Mouse (Mus musculus) lung, postnatal 0 days (tissue): Measurements from ENCODE around the gene Bag5. TPM values are rescaled to one million over a fixed set of nuclear protein-coding genes. Genes with fewer than 3 reads are reported as not detected.

ENCODE experiments used
- ATAC-seq: fragments of 200-750 bp; cut with Nextera tagmentation; 2 replicates; pipeline ENCODE4 v1.8.0; 2017; ENCODE audit warnings: moderate library complexity
- DNase-seq: peaks from one replicate; pipeline ENCODE4 v3.0.0-alpha.2; 2016; ENCODE audit warnings: low spot score
- H3K27ac ChIP-seq: fragments of 300-500 bp; sonication (generic); 2 replicates; pipeline ENCODE4 v1.5.1; 2014; ENCODE audit warnings: antibody characterized with exemption, mild to moderate bottlenecking, low read length, mixed read lengths
- H3K27me3 ChIP-seq: fragments of 300-500 bp; sonication (generic); replicated peaks from 2 replicates; pipeline ENCODE4 v1.6.1; 2014; ENCODE audit warnings: low read length, mixed read lengths; ENCODE audit not compliant: insufficient read depth
- H3K36me3 ChIP-seq: fragments of 300-500 bp; sonication (generic); 2 replicates; pipeline ENCODE4 v1.6.1; 2014; ENCODE audit warnings: low read length, mixed read lengths; ENCODE audit not compliant: insufficient read depth
- H3K4me1 ChIP-seq: fragments of 300-500 bp; sonication (generic); 2 replicates; pipeline ENCODE4 v1.6.1; 2014; ENCODE audit warnings: antibody characterized with exemption, low read depth, low read length, mixed read lengths; ENCODE audit not compliant: insufficient read depth
- H3K4me2 ChIP-seq: fragments of 300-500 bp; sonication (generic); replicated peaks from 2 replicates; pipeline ENCODE4 v1.6.1; 2014; ENCODE audit warnings: low read depth, mild to moderate bottlenecking, low read length, moderate library complexity, mixed read lengths
- H3K4me3 ChIP-seq: fragments of 300-500 bp; sonication (generic); 2 replicates; pipeline ENCODE4 v1.5.1; 2014; ENCODE audit warnings: low read depth, low read length
- H3K9ac ChIP-seq: fragments of 300-500 bp; sonication (generic); replicated peaks from 2 replicates; pipeline ENCODE4 v1.6.1; 2014; ENCODE audit warnings: low read depth, mild to moderate bottlenecking
- H3K9me3 ChIP-seq: fragments of 300-500 bp; sonication (generic); 2 replicates; pipeline ENCODE4 v1.6.1; 2016; ENCODE audit warnings: low read length, mixed read lengths
- CTCF ChIP-seq: IDR thresholded peaks from 2 replicates; pipeline ENCODE4 v1.5.1; 2016; ENCODE audit warnings: antibody characterized with exemption, mild to moderate bottlenecking
- EP300 ChIP-seq: IDR thresholded peaks from 2 replicates; pipeline ENCODE4 v1.6.1; 2016; ENCODE audit warnings: antibody characterized with exemption, mild to moderate bottlenecking, control low read depth
- WGBS: fragments of 180-500 bp; shearing (Covaris S2); extraction: QIAGEN DNeasy Blood & Tissue Kit; methylation state at CpG from one replicate; pipeline ENCODE4 v1.1.7; 2014; 5-methylcytosine and 5-hydroxymethylcytosine counted together
- polyA plus RNA-seq: library from polyadenylated mRNA; unstranded; fragments of >200 nt; fragmentation: Nextera tagmentation; extraction: Ambion mirVana; gene quantifications from 2 replicates; pipeline ENCODE4 v1.2.1, GENCODE M21; 2015

The Bag5 gene
- polyA plus RNA-seq, 1 experiment from 2014 or later, result 48.9 TPM

GRCm38 (mm10) chr12:111705186-111705973 lies 7.7 kb downstream of the Bag5 start:
- Histone ChIP-seq H3K27ac (peak overlapping the region; percentile 78), H3K27me3 (no peaks in the 10 kb centered on the region), H3K4me1 (peaks cover 15% of the 10 kb centered on the region), H3K36me3 (peaks cover 18% of the 10 kb centered on the region; the same call in 1 of the 2 replicates), H3K9ac (no peak overlapping the region), H3K4me3 (no peak overlapping the region), H3K4me2 (no peak overlapping the region), H3K9me3 (no peaks in the 10 kb centered on the region)
- ATAC-seq, result peak; percentile 83
- TF ChIP-seq EP300 (peak; percentile 88), CTCF (no peak)
- WGBS, result 25% methylated on average over 15 of the region's 15 CpGs
- DNase-seq, result peak; percentile 86

GRCm38 (mm10) chr12:111704609-111705008 lies 8.4 kb downstream of the Bag5 start:
- no peak overlapping the region for H3K4me2 ChIP-seq
- peak; percentile 81 for ATAC-seq
- TF ChIP-seq EP300, result no peak
- TF ChIP-seq CTCF, result no peak
- peak overlapping the region; percentile 78 for H3K27ac ChIP-seq
- WGBS, result 39% methylated on average over 9 of the region's 9 CpGs
- H3K9ac ChIP-seq, result no peak overlapping the region
- H3K9me3 ChIP-seq, result no peaks in the 10 kb centered on the region
- peak; percentile 88 for DNase-seq
- no peak overlapping the region for H3K4me3 ChIP-seq
- H3K27me3 ChIP-seq, result no peaks in the 10 kb centered on the region
- peaks cover 15% of the 10 kb centered on the region for H3K4me1 ChIP-seq
- peaks cover 11% of the 10 kb centered on the region; the same call in 1 of the 2 replicates for H3K36me3 ChIP-seq

- Histone ChIP-seq H3K9ac (no peak overlapping the region), H3K27ac (no peak overlapping the region), H3K27me3 (no peaks in the 10 kb centered on the region), H3K36me3 (no peaks in the 10 kb centered on the region), H3K4me2 (no peak overlapping the region), H3K9me3 (no peaks in the 10 kb centered on the region), H3K4me3 (no peak overlapping the region), H3K4me1 (peaks cover 15% of the 10 kb centered on the region)
- TF ChIP-seq EP300, result no peak
- TF ChIP-seq CTCF, result no peak
- ATAC-seq, result no peak
- WGBS, result 75% methylated on average over 3 of the region's 3 CpGs
- DNase-seq, result no peak
Measured at GRCm38 (mm10) chr12:111703301-111703700, 9.8 kb downstream of the Bag5 start.

GRCm38 (mm10) chr12:111700920-111701458 lies 12.1 kb downstream of the Bag5 start:
- ATAC-seq (no peak), DNase-seq (no peak)
- Histone ChIP-seq H3K4me1 (peaks cover 15% of the 10 kb centered on the region), H3K27ac (no peak overlapping the region), H3K9me3 (no peaks in the 10 kb centered on the region), H3K9ac (no peak overlapping the region), H3K4me3 (no peak overlapping the region), H3K36me3 (no peaks in the 10 kb centered on the region), H3K27me3 (no peaks in the 10 kb centered on the region), H3K4me2 (no peak overlapping the region)
- no peak for TF ChIP-seq CTCF
- no peak for TF ChIP-seq EP300
- 47% methylated on average over 9 of the region's 9 CpGs for WGBS

GRCm38 (mm10) chr12:111699542-111699941 lies 13.5 kb downstream of the Bag5 start:
- ATAC-seq, result no peak
- Histone ChIP-seq H3K9ac (no peak overlapping the region), H3K27ac (no peak overlapping the region), H3K4me1 (peaks cover 11% of the 10 kb centered on the region; the same call in 1 of the 2 replicates), H3K36me3 (no peaks in the 10 kb centered on the region), H3K4me2 (no peak overlapping the region), H3K27me3 (no peaks in the 10 kb centered on the region), H3K4me3 (no peak overlapping the region), H3K9me3 (no peaks in the 10 kb centered on the region)
- no peak for DNase-seq
- no peak for TF ChIP-seq EP300
- TF ChIP-seq CTCF, result no peak
- WGBS, result 75% methylated on average over 4 of the region's 4 CpGs

- H3K27me3 ChIP-seq, result no peaks in the 10 kb centered on the region
- TF ChIP-seq CTCF, result no peak
- no peak for TF ChIP-seq EP300
- WGBS, result 78% methylated on average over 6 of the region's 6 CpGs
- H3K4me1 ChIP-seq, result peaks cover 14% of the 10 kb centered on the region
- DNase-seq (no peak), ATAC-seq (no peak)
- no peak overlapping the region for H3K27ac ChIP-seq
- no peaks in the 10 kb centered on the region for H3K36me3 ChIP-seq
- no peak overlapping the region for H3K4me3 ChIP-seq
- H3K9ac ChIP-seq, result no peak overlapping the region
- no peaks in the 10 kb centered on the region for H3K9me3 ChIP-seq
- H3K4me2 ChIP-seq, result no peak overlapping the region
Measured at GRCm38 (mm10) chr12:111698346-111698913, 14.6 kb downstream of the Bag5 start.
